Mouse (Mus musculus) layer of hippocampus, postnatal 10 days (tissue): ENCODE results near the gene Snx21. TPM values are rescaled to one million over a fixed set of nuclear protein-coding genes. Genes with fewer than 3 reads are reported as not detected.

Experiments
- DNase-seq, 2 experiments: peaks; one replicate each; pipeline ENCODE4 v3.0.0; 2021; ENCODE audit warnings: low spot score in 2 of 2
- total RNA-seq, 2 experiments: library from RNA; stranded (reverse); gene quantifications; 2 replicates each; pipeline ENCODE4 v1.2.3; 2021

The Snx21 gene
- total RNA-seq, 2 experiments from 2014 or later: 41.3 to 43.6 TPM

GRCm38 (mm10) chr2:164825521-164825920 lies 39.9 kb downstream of the Snx21 start:
- DNase-seq: no peak

DNA sequence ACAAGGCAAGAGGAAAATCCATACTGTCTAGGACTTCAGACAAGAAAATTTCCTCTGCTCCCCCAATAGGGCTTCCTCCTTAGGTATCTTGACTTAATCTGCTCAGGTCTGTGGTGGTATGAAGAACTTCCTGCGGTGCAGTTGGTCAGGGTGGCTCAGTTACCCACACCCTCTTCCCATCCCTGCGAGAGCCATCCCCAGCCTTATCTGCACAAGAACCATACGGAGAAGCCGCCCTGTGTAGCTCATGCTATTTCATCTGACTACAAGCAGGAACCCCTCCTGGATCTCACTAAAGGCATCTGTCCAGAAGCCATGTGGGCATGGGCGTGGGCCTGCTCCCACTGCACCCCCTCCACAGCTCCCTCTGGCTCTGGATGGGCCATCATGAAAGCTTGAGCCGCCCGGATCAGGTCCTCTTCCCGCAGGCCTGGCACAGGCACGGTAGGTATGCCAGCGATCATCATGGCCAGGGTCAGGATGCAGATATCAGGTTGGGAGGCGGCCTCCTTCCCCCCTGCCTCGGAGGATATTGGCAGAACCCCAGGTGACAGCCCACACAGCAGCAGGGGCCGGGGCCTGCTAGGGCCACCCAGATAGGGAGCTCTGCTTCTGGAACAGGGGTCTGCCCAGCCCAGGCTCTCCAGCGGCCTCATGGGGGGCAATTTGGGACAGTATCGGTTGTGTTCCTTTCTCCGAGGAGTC lies 41.7 kb downstream of the Snx21 start:
- DNase-seq: no peak

- DNase-seq: no peak
These were observed 42.8 kb downstream of the Snx21 start, which contains the start of gene Spata25 for GRCm38 (mm10) chr2:164828437-164828836. TSS of gene Spata25 (minus strand) at chr2:164828537.

DNA sequence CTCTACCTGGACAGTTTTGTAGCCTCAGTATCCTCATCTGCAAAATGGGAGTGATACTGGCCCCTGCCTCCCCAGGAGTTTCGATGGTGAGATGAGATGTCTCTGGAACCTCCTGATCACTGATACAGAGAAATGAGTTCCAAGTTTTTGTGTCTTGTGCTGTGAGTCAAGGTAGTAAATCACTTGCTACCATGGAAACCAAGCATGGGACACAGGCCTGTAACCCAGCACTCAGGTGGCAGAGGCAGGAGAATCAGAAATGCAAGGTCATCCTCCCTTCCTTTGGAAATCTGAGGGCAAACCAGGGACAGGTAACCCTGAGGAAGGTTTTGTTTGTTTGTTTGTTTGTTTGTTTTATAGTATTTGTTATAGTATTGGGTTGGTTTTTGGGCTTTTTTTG lies 43.5 kb downstream of the Snx21 start:
- DNase-seq: no peak

GRCm38 (mm10) chr2:164831029-164831428 lies 45.4 kb downstream of the Snx21 start:
- DNase-seq: no peak

DNA sequence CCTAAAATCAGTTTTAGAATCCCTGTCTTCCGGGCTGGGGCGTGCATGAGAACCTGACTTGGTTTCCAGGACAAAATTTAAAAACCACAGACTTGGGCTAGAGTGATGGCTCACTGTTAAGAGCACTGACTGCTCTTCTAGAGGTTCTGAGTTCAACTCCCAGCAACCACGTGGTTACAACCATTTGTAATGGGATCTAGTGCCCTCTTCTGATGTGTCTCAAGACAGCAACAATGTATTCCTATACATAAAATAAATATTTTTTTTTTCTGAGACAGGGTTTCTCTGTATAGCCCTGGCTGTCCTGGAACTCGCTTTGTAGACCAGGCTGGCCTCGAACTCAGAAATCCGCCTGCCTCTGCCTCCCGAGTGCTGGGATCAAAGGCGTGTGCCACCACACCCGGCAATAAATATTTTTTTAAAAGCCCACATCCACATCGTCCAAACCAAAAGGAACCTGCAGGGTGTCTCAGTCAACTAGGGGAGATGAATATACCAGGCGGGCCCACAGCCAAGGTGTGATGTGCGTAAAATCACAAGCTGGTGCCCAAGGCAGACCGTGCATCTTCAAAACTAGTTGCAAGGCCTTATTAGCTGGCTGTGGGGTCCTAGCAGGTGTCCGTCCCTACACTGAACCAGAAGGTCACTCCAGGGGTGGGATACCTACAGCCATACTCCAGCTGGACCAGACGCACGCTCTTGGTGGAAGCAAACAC lies 46.6 kb downstream of the Snx21 start:
- DNase-seq: no peak

- DNase-seq: peak; percentile 79 to 87
These were observed 47.2 kb downstream of the Snx21 start, which contains the start of gene Ctsa for GRCm38 (mm10) chr2:164832748-164833301. TSS of gene Ctsa (plus strand) at chr2:164832873.

- peak; percentile 93 to 94 for DNase-seq
These were observed 47.8 kb downstream of the Snx21 start, which contains the start of gene Neurl2 for GRCm38 (mm10) chr2:164833314-164833959. TSS of gene Neurl2 (minus strand) at chr2:164833456.

- no peak for DNase-seq
These were observed 48.9 kb downstream of the Snx21 start for GRCm38 (mm10) chr2:164834531-164834930.

DNA sequence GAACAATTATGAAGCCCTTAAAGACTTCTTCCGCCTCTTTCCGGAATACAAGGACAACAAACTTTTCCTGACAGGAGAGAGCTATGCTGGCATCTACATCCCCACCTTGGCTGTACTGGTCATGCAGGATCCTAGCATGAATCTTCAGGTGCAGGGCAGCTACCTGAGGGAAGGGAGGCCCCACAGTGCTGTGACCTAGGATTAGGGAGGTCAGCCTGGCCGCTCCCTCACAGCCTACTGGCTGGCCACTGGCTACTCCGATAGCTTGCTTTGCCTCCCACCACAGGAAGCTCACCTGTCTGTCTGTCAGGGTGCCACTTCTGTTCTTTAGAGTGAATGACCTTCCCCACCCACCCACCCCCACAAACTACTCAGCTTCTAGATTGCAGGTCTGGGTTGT lies 49.5 kb downstream of the Snx21 start:
- no peak for DNase-seq

Other genes with a start within 250 kb of the Snx21 start
- gene Wfdc2, start 223.4 kb upstream of the Snx21 start, total RNA-seq: under 1 TPM in 1 of 2 experiments, not detected in 1; 0.73 TPM
- gene Spint3, start 212.4 kb upstream of the Snx21 start, total RNA-seq: not detected
- gene Wfdc6a, start 200.4 kb upstream of the Snx21 start, total RNA-seq: 1 to 10 TPM in 1 of 2 experiments, under 1 TPM in 1; 0.78 to 2.2 TPM
- gene Eppin, start 192.2 kb upstream of the Snx21 start, total RNA-seq: not detected
- gene Wfdc6b, start 172.3 kb upstream of the Snx21 start, total RNA-seq: not detected
- gene Wfdc8, start 172.2 kb upstream of the Snx21 start, total RNA-seq: not detected
- not detected for gene Wfdc16, start 147.0 kb upstream of the Snx21 start, total RNA-seq
- not detected for gene Wfdc10, start 129.8 kb upstream of the Snx21 start, total RNA-seq
- gene Wfdc9, start 129.2 kb upstream of the Snx21 start, total RNA-seq: not detected
- not detected for gene Wfdc11, start 111.7 kb upstream of the Snx21 start, total RNA-seq
- not detected for gene Wfdc13, start 100.7 kb upstream of the Snx21 start, total RNA-seq
- not detected for gene Spint4, start 87.3 kb upstream of the Snx21 start, total RNA-seq
- not detected for gene Spint5, start 70.5 kb upstream of the Snx21 start, total RNA-seq
- 1 to 10 TPM in 1 of 2 experiments, under 1 TPM in 1; 0.87 to 1.4 TPM for gene Wfdc3, start 39.9 kb upstream of the Snx21 start, total RNA-seq
- gene Dnttip1, start 39.8 kb upstream of the Snx21 start, total RNA-seq: 10 to 100 TPM; 41.9 to 46.0 TPM
- gene Ube2c, start 15.9 kb upstream of the Snx21 start, total RNA-seq: 1 to 10 TPM; 6.9 to 8.3 TPM
- gene Tnnc2, start 5.9 kb upstream of the Snx21 start, total RNA-seq: not detected
- 10 to 100 TPM; 24.1 to 28.6 TPM for gene Acot8, start 19.1 kb downstream of the Snx21 start, total RNA-seq
- gene Zswim3, start 19.3 kb downstream of the Snx21 start, total RNA-seq: 1 to 10 TPM; 8.9 to 9.4 TPM
- 10 to 100 TPM; 18.5 to 18.7 TPM for gene Zswim1, start 36.9 kb downstream of the Snx21 start, total RNA-seq
- 1 to 10 TPM in 1 of 2 experiments, not detected in 1; 1.6 TPM for gene Spata25, start 42.7 kb downstream of the Snx21 start, total RNA-seq
- gene Ctsa, start 47.0 kb downstream of the Snx21 start, total RNA-seq: 10 to 100 TPM; 70.8 to 76.9 TPM
- 1 to 10 TPM; 3.5 to 4.7 TPM for gene Neurl2, start 47.6 kb downstream of the Snx21 start, total RNA-seq
- gene Pltp, start 71.9 kb downstream of the Snx21 start, total RNA-seq: 10 to 100 TPM; 72.9 to 79.2 TPM
- gene Pcif1, start 93.5 kb downstream of the Snx21 start, total RNA-seq: 10 to 100 TPM; 45.0 to 50.9 TPM
- gene Zfp335, start 125.9 kb downstream of the Snx21 start, total RNA-seq: 10 to 100 TPM; 24.0 to 24.1 TPM
- gene Mmp9, start 155.0 kb downstream of the Snx21 start, total RNA-seq: 1 to 10 TPM; 2.8 TPM
- 100 to 1,000 TPM; 252 to 272 TPM for gene Slc12a5, start 175.0 kb downstream of the Snx21 start, total RNA-seq
- 10 to 100 TPM; 55.8 to 57.6 TPM for gene Ncoa5, start 249.0 kb downstream of the Snx21 start, total RNA-seq